Comparison of ENCODE assay signal across 8 mouse cellular contexts in the genomic region with DNA sequence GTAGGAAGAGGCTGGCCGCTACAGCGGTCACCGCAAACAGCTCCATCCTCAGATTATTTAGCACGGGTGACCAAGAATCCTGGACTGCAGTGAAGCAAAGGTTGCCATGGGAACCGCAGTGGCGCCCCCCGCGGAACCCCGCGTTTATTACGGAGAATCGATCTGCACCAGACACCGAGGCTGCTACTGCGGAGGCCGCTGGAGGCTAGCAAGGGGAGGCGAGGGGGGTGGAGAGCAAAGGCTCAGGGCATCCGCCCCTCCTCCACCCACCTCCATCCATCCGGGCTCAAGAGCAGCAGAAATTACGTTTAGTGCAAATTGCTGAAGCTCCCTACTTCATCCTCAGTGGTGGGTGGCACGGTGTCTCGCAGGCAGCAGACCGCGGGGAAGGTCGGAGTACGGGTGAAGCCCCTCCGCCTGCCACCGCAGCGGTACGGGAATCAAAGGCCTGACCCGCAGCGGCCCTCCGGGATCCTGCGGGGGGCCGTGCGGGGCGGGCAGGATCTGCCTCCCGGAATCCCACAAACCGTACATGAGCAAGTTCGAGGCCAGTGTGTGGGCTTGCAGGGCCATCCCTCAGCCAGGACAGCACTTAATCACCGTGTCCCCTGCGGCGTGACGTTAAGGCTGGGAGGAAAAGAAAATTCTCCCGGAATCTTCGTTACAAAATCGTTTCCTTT.
DNase-seq lines count a peak whose midpoint lies in the region; ATAC-seq lines count a peak whose summit lies in the region.

No protein-coding gene starts in this region.

- H3K27ac ChIP-seq in embryonic facial prominence, embryonic 15.5 days (replicated peaks): no peak overlapping the region

- peak; percentile 43 for DNase-seq in ES-CJ7 (ENCODE audit: low read depth, low spot score)
- peak; percentile 34 to 46 for DNase-seq in adrenal gland, postnatal 36 days
- DNase-seq in layer of hippocampus, postnatal 25 days (ENCODE audit: extremely low spot score in 1 of 2, low spot score in 1 of 2): peak; percentile 65 to 66
- peak; percentile 21 for DNase-seq in lung, postnatal 10 days
- peak; percentile 8 for DNase-seq in retina, adult 2 months (ENCODE audit: low read depth, low spot score)
- DNase-seq in urinary bladder, postnatal 4 days (ENCODE audit: low spot score in 2 of 2): no peak

- peaks cover 20% of the 10 kb centered on the region for H3K4me1 ChIP-seq in embryonic facial prominence, embryonic 15.5 days

- no peaks in the 10 kb centered on the region for H3K36me3 ChIP-seq in embryonic facial prominence, embryonic 15.5 days

- no peak overlapping the region for H3K9ac ChIP-seq in embryonic facial prominence, embryonic 15.5 days

- no peak for ATAC-seq in embryonic facial prominence, embryonic 15.5 days (ENCODE audit: insufficient number of reproducible peaks, low FRiP score, low TSS enrichment, low read depth)
- ATAC-seq in hematopoietic stem cell, adult 5-6 weeks (replicated peaks in 1 of 2; ENCODE audit: insufficient read depth in 1 of 2, low FRiP score in 2 of 2, low TSS enrichment in 1 of 2, low read depth in 1 of 2, poor library complexity in 2 of 2, severe bottlenecking in 2 of 2): peak; percentile 43 to 51; a peak in 3 of 4 replicates

- peak overlapping the region; percentile 45 for H3K4me3 ChIP-seq in embryonic facial prominence, embryonic 15.5 days (replicated peaks)

- peak overlapping the region; percentile 82 for H3K4me2 ChIP-seq in embryonic facial prominence, embryonic 15.5 days (replicated peaks)

- no peaks in the 10 kb centered on the region for H3K9me3 ChIP-seq in embryonic facial prominence, embryonic 15.5 days (replicated peaks)

- H3K27me3 ChIP-seq in embryonic facial prominence, embryonic 15.5 days: peaks cover 52% of the 10 kb centered on the region

- under 1% methylated on average over 46 of the region's 46 CpGs for WGBS in embryonic facial prominence, embryonic 15.5 days

Comparison
In these comparisons a context has a peak if more than half of its experiments do, and no peak if none do; other contexts are left out.
1. DNase-seq: peak in ES-CJ7 (single experiment), adrenal gland, postnatal 36 days (2 of 2), layer of hippocampus, postnatal 25 days (2 of 2), lung, postnatal 10 days (single experiment) and retina, adult 2 months (single experiment); none in urinary bladder, postnatal 4 days (0 of 2).